Mouse (Mus musculus) neural tube, embryonic 10.5 days (tissue): Measurements from ENCODE around the gene 4931414P19Rik.

ENCODE experiments used
- DNase-seq: peaks from one replicate; pipeline ENCODE4 v3.0.0-alpha.2; 2017; ENCODE audit warnings: low spot score; ENCODE audit errors: extremely low spot score

4931414P19Rik gene

GRCm38 (mm10) chr14:54605752-54606321 lies at the start of gene 4931414P19Rik:
Gene 4931414P19Rik (minus strand): TSS chr14:54605993.
- DNase-seq, result peak; percentile 78

GRCm38 (mm10) chr14:54653496-54653895 lies 47.7 kb upstream of the 4931414P19Rik start:
- DNase-seq, result peak; percentile 89

GRCm38 (mm10) chr14:54652787-54653186 lies 47.0 kb upstream of the 4931414P19Rik start:
- no peak for DNase-seq

DNA sequence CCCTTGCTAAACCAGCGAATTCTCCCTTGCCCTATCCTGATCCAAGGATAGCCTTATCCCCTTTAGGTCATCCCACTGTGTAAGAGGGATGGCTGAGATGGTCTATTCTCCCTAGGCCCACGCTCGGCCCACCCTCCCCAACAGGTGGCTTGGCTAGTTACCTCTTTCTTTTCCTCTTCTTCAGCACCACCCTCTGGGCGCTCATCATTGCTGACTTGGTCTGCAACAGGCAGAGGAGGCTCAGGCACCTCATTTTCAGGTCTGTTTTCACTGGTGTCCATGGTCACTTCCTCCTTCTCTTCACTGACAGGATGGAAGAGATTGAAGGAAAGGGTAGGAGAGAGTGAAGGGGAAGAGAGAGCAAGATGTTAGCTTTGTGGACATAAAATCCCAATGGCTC lies 45.8 kb upstream of the 4931414P19Rik start:
- DNase-seq, result no peak

- DNase-seq, result peak; percentile 80
These were observed 45.0 kb upstream of the 4931414P19Rik start for GRCm38 (mm10) chr14:54650621-54651454.

DNA sequence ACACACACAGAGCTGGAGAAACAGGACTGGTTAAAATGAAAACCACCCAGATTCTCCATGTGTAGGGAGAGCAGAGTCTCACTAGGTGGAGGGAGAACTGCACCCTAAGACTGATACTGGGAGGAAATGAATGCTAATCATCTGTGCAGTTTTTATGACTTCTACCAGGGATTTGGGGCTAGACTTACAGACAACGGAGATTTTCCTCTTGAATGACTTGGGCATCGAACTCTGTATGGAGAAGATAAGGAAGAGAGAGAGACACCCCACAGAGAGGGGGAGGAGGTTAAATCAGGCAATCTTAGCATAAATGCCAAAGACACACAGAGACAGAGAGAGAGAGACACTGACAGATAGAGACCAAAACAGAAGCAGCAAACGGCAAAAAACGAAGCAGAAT lies 42.1 kb upstream of the 4931414P19Rik start:
- no peak for DNase-seq

GRCm38 (mm10) chr14:54646898-54647636 lies 41.3 kb upstream of the 4931414P19Rik start:
- DNase-seq, result no peak

DNA sequence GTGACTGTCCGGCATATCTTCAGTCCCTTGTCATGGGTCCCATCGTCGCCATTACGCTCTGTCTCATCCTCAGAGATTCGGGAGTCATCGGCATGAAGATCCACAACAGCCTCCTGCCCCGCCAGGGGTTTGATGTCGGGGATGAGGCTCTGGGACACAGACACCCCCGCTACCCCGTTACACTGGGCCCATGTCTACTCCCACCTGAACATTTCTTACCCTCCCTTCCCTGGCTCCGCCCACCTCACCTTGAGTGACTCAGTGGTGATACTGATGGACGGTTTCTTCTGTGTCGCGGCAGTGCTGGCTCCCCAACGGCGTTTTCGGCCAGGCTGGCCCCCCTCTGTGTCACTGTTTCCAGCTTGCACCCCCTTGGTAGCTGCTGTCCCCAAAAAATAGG lies 40.7 kb upstream of the 4931414P19Rik start:
- no peak for DNase-seq

GRCm38 (mm10) chr14:54644294-54644693 lies 38.5 kb upstream of the 4931414P19Rik start:
- no peak for DNase-seq

DNA sequence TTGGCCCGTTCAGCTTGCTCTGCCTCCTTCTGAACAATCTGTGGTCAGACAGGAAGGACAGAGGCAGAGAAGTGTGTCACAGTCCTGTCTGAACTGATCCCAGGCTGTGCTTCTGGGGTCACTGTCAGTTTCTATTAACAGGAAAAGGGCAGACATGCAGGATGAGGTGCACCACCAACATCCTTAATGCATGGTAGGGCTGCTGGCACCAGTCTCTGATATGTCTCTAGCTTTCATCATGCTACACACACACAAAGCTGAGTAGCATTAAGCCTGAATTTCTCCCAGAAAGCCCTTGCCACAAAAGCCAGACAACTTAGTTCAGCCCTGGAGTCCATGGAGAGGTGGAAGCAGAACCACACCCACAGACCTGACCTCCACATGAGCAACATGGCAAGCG lies 37.2 kb upstream of the 4931414P19Rik start:
- DNase-seq, result no peak

DNA sequence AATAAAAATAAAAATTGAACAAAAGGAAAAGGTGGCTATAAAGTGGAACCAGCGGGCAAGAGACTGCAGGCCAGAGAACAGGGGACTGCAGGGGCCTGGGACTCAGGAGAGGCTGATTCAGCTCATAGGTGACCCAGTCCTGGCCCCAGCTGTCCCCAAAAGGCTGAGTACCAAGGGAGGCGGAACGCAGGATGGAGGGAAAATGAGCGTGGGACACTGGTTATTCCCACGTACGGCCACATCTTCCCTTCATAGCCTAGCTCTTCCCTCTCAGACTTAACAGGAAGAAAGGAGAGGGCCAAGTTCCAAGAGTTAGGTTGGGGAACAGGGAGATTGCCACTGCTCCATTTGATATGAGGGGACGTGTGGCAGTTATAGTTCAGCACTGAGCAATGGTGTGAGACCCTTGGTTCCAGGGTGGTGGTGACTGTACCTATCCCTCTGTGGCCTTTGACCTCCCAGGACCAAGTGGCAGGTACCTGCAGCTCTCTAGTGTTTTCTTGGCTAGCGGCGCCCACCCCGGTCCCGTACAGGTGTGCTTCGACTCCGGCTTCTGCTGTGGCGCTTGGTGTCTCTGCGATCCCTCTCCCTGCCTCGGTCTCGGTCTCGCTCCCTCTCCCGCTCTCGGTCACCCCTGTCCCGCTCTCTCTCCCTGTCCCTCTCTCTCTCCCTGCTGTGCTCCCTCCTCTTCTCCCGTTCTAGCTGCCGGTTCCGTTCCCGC lies 36.6 kb upstream of the 4931414P19Rik start:
- no peak for DNase-seq

DNA sequence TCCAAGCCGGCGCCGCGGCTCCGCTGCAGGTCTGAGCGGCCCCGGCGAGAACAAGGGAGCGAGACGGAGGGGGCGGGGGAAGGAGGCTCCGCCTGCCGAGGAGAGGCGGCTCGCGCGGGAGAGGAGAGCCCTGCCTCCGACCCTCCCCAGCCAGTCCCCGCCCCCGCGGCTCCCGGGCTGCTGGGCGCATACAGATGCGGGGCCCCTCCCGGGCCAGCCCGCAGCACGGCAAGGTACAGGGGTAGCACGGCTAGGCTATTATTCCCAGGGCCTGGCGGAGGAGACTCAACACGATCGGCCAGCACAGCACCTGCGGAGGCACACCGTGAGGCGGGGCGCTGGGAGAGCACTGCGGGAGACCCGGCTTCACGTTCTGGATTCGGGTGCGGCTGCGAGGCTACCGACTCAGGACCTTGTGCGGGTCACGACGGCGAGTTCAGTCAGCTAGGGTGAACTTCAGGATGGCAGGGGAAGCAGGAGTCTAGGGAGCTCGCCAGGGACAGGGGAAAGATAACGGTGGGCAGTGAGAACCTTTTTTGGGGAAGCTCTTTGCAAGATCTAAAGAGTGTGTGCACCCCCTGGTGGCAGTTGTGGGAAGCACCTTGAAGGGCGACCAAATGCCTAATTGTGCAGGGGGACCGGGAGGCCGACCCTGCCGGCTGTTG lies 35.6 kb upstream of the 4931414P19Rik start, which contains the start of gene Cdh24:
TSS of gene Cdh24 (minus strand) at position 60 of the 665 bp plus-strand sequence.
- DNase-seq, result peak; percentile 93

DNA sequence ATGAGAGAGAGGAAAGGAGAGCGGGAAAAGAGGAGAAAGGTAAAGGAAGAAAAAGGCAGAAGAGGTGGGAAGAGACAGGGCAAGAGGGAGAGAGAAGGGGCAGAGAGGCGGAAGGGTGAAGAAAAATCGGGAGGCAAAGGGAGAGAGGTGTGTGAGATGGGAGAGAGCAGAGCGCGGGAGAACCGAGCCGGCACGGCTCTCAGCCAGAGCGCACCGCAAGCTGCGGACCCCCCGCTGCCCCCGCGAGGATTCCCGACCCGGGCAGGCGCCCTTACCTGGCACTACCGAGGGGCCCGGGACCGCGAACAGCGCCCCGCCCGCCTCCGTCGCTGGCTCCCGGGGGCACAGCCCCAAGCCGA lies 35.1 kb upstream of the 4931414P19Rik start, which contains the start of gene Gm17606:
TSS of gene Gm17606 (plus strand) at position 7 of the 359 bp plus-strand sequence.
- no peak for DNase-seq

- peak; percentile 32 for DNase-seq
These were observed 34.3 kb upstream of the 4931414P19Rik start for GRCm38 (mm10) chr14:54640121-54640520.

GRCm38 (mm10) chr14:54638210-54638609 lies 32.4 kb upstream of the 4931414P19Rik start:
- DNase-seq, result no peak

- DNase-seq, result peak; percentile 66
These were observed 31.2 kb upstream of the 4931414P19Rik start for GRCm38 (mm10) chr14:54636954-54637353.

DNA sequence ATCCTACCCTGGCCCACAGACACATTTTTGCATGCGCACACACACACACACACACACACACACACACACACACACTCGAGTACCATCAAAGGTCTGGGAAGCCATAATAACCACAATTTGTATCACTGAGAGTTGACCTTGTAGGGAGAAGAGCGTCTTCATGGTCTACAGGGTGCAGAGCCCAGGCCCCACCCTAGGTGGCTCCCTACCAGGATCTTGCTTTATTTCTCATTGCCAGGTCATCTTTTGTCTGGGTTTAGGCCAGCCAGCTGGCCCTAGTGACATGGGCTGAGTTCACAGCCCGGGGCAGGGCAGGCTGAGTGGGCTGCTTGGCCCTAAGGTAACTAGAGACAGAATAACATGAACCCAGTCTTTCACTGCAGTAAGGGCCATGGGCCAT lies 28.4 kb upstream of the 4931414P19Rik start:
- no peak for DNase-seq

DNA sequence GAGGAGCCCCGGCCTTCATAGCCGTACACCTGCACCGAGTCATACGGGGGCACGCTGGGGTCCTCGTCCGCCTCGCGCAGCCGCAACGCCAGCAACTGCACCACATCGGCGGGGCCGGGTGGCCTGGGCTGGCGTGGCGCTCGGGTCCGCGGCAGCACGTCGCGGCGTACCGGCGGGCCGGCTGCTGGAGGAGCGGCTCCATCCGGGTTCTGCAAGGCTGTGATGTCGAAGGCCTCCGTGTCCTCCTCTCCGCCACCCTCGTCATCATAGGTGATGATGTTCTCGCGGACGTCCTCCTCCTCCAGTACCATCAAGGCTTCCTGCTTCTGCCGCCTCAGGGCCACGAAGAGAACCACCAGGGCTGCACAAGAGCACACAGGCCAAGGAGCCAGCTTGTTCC lies 26.5 kb upstream of the 4931414P19Rik start:
- no peak for DNase-seq

- DNase-seq, result no peak
These were observed 25.4 kb upstream of the 4931414P19Rik start for GRCm38 (mm10) chr14:54631240-54631599.

GRCm38 (mm10) chr14:54630583-54631239 lies 24.9 kb upstream of the 4931414P19Rik start:
- no peak for DNase-seq
